Mouse (Mus musculus) liver, embryonic 14.5 days (tissue): Measurements from ENCODE around the gene Kif3a.

ENCODE experiments used
- CTCF ChIP-seq: IDR thresholded peaks from 2 replicates; pipeline ENCODE4 v1.5.1; 2016; ENCODE audit warnings: antibody characterized with exemption, low read depth, control low read depth
- EP300 ChIP-seq: IDR thresholded peaks from 2 replicates; pipeline ENCODE4 v1.6.1; 2016; ENCODE audit warnings: antibody characterized with exemption, low read depth

- TF ChIP-seq CTCF (no peak), EP300 (no peak)
These were observed 67.4 kb downstream of the Kif3a start, which contains the start of gene Il13 for GRCm38 (mm10) chr11:53634556-53634955.
